Mouse (Mus musculus): ENCODE data around the gene Arntl2. TPM values are rescaled to one million over a fixed set of nuclear protein-coding genes. Genes with fewer than 3 reads are reported as not detected.

The Arntl2 gene
- total RNA-seq, 2 experiments from 2014 or later: 0.04 TPM; not detected in 1

- no peak for ATAC-seq (ENCODE audit: poor library complexity, severe bottlenecking)
Observed at GRCm38 (mm10) chr6:146778055-146778454, 17.8 kb upstream of the Arntl2 start.

DNA sequence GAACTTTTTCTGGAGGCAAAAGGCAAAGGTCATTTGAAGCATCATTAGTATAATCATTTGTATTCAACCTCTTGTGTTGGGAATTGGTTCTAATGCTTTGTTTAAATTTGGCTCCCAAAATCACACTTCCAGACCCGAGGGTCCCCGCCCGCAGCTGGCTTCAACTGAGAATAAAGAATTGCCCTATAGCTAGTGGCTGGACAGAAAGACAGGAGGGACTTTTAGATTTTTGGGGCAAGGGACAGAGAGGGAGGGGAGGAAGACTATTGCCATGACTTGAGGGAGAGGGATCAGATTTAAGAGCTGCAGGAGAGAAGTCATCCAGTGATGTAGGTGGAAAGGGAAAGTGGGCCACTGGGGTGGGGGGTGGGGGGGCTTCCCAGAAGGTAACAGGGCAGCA, 14.3 kb upstream of the Arntl2 start:
- no peak for ATAC-seq (ENCODE audit: poor library complexity, severe bottlenecking)

GRCm38 (mm10) chr6:146793527-146793926, 2.3 kb upstream of the Arntl2 start:
- no peak for ATAC-seq (ENCODE audit: poor library complexity, severe bottlenecking)

DNA sequence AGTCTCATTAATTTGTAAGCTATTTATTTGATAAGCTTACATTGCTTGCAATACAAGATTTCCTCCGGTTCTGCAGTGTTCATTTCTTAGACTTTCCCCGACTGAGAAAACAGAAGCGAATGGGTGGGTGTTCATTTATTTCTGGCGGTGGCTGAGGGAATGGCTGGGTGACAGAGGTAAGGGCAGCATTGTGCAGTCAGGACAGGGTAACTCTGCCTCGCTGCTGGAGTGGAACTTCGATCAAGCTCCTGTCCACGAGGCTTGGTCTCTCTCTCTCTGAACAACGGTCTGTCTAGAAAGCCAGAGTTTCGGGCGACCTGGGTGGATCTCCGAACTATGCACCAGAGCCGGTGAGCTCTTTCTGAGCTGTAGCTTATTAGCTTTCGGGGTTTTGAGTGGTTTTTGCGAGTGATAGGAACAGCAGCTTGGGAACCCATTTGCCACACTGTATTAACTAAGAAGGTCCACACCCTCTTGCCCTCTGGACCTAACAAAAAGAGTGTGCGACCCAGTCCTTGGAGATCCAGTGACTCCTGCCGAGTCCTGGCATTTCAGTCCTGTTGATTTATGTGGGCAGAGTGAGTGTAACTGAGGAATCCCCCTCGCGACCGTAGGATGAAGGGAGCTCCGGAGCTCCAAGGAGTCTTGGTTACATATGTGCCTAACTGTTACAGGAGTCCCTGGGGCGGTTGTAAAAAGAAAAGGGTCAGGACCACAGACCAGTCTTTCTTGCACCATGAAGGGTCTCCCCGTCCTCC, 510 bp upstream of the Arntl2 start:
- peak; percentile 14; the same call in 1 of the 2 replicates for ATAC-seq (ENCODE audit: poor library complexity, severe bottlenecking)

DNA sequence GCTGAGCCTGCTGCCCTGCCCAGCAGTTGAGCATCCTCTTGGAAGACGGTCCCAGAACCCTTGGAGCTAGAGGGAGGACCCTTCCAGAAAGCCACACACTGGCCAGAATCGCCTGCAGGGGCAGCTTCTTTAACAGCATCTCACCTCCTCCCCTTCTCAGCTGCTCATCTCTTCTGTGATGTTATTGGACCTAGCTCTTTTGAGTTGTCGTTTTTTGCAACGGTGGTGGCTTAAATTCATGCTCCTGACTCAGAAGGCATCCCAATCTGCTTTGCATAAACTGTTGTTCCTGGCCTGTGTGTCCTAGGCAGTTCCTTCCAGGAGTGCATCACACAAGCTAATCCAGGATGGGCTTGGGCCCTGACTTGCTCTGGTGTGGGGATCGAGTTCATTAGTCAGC, 1.6 kb downstream of the Arntl2 start:
- ATAC-seq (ENCODE audit: poor library complexity, severe bottlenecking): no peak

DNA sequence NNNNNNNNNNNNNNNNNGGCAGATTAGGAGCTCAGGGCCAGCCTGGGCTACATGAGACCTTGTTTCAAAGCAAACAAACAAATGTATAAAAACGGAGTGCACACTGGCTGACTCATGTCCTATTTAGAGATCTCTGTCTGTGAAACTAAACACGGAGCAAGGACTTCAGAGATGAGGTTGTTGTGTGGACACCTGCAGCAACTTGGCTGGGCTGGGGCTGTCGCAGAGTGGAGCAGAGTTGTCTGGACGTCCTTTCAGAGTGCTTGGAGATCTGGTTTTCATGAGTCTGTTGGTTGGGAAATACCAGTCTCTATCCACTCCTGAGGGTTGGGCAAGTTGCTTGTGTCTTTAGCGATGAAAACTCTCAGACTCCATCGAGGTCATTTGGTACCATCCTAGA, 14.1 kb downstream of the Arntl2 start:
- ATAC-seq (ENCODE audit: poor library complexity, severe bottlenecking): no peak

GRCm38 (mm10) chr6:146813007-146813406, 17.2 kb downstream of the Arntl2 start:
- no peak for ATAC-seq (ENCODE audit: poor library complexity, severe bottlenecking)

DNA sequence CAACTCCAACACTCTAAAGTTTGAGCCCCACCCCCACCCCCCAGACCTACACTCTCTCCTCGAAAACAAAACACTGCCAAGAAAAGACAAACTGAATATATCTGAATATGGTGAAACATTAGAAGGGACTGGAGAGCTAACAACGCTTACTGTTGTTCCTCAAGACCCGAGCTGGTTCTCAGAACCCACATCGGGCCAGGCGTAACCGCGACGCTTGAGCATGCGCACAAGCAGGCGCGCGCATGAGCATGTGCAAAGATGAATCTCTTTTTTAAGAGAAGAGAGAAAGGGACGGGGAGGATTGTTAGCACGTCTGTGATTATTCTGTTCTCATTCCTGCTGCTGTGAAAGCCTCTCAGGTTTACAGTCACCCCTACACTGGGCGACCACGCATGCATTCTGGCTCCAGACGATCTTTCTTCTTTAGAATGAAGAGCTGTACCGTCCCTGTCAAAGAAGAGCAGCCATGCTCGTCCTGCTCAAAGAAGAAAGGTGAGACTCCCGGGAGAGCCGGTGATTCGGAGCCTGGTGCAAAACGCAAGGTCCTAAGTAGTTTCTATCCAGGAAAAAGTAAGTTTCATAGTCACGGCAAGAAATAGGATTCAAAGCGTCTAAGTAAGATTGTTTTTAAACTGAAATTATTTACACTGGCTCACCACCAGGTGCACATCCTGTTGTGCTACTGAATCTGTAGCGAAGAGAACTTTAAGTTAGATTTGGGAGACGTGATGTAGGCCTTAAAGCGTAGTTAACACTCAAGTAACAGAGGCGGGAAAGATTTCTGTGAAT, 24.5 kb downstream of the Arntl2 start:
- no peak for ATAC-seq (ENCODE audit: poor library complexity, severe bottlenecking)

- ATAC-seq (ENCODE audit: poor library complexity, severe bottlenecking): no peak
Observed at GRCm38 (mm10) chr6:146821958-146822357, 26.1 kb downstream of the Arntl2 start.

GRCm38 (mm10) chr6:146824727-146825486, 29.1 kb downstream of the Arntl2 start:
- peak; percentile 94 for ATAC-seq (ENCODE audit: poor library complexity, severe bottlenecking)

DNA sequence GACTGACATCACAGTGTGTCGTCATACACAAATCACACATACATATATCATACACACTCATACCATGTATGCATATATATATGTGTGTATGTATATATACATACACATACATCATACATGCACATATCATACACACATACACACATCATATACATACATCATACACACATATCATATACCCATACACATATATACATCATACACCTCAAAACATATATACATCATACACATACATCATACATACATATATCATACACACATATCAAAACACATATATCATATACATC, 29.6 kb downstream of the Arntl2 start:
- no peak for ATAC-seq (ENCODE audit: poor library complexity, severe bottlenecking)

DNA sequence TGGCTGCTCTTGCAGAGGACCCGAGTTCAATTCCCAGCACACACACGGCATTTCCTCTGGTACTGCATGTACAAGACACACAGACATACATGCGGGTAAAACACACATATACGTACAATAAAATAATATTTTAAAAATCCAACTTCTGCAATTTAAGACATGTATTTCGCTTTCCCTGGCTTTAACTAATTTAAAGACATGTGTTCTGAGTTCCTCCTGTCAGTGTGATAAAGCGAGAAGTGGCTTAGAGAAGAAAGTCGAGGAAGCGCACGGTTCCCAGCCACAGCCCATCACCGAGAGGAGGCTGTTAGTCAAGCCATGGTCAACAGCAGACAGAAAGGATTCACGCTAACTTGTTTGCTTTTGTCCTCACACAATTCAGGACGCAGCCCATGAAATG, 35.5 kb downstream of the Arntl2 start:
- ATAC-seq (ENCODE audit: poor library complexity, severe bottlenecking): no peak

- peak; percentile 87 for ATAC-seq (ENCODE audit: poor library complexity, severe bottlenecking)
Observed at GRCm38 (mm10) chr6:146833485-146834314, 37.8 kb downstream of the Arntl2 start.

- ATAC-seq (ENCODE audit: poor library complexity, severe bottlenecking): peak; percentile 55
Observed at GRCm38 (mm10) chr6:146834342-146834741, 38.5 kb downstream of the Arntl2 start.

GRCm38 (mm10) chr6:146835784-146836183, 39.9 kb downstream of the Arntl2 start:
- ATAC-seq (ENCODE audit: poor library complexity, severe bottlenecking): no peak

- ATAC-seq (ENCODE audit: poor library complexity, severe bottlenecking): no peak
Observed at GRCm38 (mm10) chr6:146837316-146837715, 41.5 kb downstream of the Arntl2 start.

DNA sequence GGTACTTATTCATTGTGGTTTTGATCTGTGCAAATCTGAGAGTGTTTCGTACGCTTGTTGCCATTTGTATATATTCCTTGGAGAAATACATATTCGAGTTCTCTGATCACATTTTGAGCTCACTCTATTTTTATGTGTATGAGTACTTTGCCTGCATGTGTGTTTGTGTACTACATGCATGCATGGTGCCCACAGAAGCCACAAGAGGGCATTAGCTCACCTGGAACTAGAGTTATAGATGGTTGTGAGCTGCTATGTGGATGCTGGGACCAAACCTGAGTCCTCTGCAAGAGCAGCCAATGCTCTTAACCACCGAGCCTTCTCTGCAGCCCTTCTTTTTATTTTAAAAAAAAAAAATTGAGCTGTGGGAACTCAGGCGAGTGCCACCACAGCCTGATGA, 42.5 kb downstream of the Arntl2 start:
- ATAC-seq (ENCODE audit: poor library complexity, severe bottlenecking): no peak

DNA sequence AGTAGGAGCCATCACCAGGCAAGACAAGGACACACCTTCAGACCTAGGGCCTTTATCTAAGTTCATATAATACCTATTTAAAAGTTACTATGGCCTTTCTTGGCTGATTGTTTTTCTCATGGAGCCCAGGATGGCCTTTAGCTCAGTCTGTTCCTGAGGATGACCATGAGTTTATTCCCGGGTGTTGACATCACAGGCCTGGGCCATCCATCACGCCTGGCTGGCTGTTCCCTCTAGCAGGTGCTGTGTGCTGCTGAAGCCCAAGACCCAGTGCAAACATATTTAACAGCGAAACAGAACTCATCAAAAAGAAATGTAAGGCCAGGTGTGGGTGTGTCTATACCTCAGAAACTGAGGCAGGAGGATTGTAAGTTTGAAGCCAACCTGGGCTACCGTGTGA, 43.0 kb downstream of the Arntl2 start:
- ATAC-seq (ENCODE audit: poor library complexity, severe bottlenecking): no peak

GRCm38 (mm10) chr6:146844867-146845266, 49.0 kb downstream of the Arntl2 start:
- no peak for ATAC-seq (ENCODE audit: poor library complexity, severe bottlenecking)

DNA sequence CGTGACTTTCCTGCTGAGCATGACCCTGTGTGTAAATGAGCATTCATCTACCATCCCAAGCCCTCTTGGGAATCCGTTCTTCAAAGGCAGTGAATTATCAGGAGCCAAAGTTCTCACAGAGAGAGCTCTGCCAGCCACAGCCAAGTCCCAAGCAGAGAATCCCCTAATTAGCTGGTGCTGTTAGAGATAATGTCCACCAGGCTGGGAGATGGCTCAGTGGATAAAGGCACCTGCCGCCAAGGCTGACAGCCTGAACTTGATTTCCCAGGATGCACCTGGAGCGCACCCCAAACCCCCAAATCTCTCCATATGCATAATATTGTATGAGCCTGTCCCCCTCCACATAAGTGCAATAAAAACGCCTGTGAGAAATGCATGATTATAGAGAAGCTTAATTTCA, 49.5 kb downstream of the Arntl2 start:
- ATAC-seq (ENCODE audit: poor library complexity, severe bottlenecking): no peak
